Mouse (Mus musculus) ES-E14 (cell line): ENCODE results near the gene Iqgap2. TPM values are rescaled to one million over a fixed set of nuclear protein-coding genes. Genes with fewer than 3 reads are reported as not detected.

ENCODE experiments used
- DNase-seq: peaks from one replicate; pipeline ENCODE4 v3.0.0-alpha.2; 2013; ENCODE audit warnings: low read depth, low spot score
- H3K27ac ChIP-seq: 2 replicates; pipeline ENCODE4 v1.5.1; 2012; ENCODE audit warnings: low read depth, mild to moderate bottlenecking, low read length, moderate library complexity, mixed read lengths; ENCODE audit not compliant: poor library complexity, insufficient read depth, severe bottlenecking
- H3K36me3 ChIP-seq: 2 replicates; pipeline ENCODE4 v1.6.1; 2012; ENCODE audit warnings: mild to moderate bottlenecking, low read length, moderate library complexity, mixed read lengths; ENCODE audit not compliant: control insufficient read depth, poor library complexity, insufficient read depth, severe bottlenecking
- H3K4me1 ChIP-seq, 2 experiments: fragments of 150-350 bp in 1 of 2; sonication (generic) in 1 of 2; 2 replicates each; pipeline ENCODE4 v1.6.1; 2012; ENCODE audit warnings: low read length in 2 of 2, mild to moderate bottlenecking in 1 of 2, mixed read lengths in 1 of 2; ENCODE audit not compliant: control insufficient read depth in 2 of 2, insufficient read depth in 2 of 2, poor library complexity in 1 of 2
- H3K4me3 ChIP-seq, 2 experiments: fragments of 150-350 bp in 1 of 2; sonication (generic) in 1 of 2; 2 replicates each; pipeline ENCODE4 v1.5.1; 2012; ENCODE audit warnings: low read length in 2 of 2, low read depth in 1 of 2, mild to moderate bottlenecking in 1 of 2, mixed read lengths in 1 of 2; ENCODE audit not compliant: insufficient read depth in 1 of 2, poor library complexity in 1 of 2, severe bottlenecking in 1 of 2
- H3K9ac ChIP-seq: 2 replicates; pipeline ENCODE4 v1.6.1; 2012; ENCODE audit warnings: low read depth, mild to moderate bottlenecking, low read length, mixed read lengths; ENCODE audit not compliant: poor library complexity, insufficient read depth, severe bottlenecking
- H3K9me3 ChIP-seq: fragments of 150-350 bp; sonication (generic); 2 replicates; pipeline ENCODE4 v1.6.1; 2012; ENCODE audit warnings: low read depth, mild to moderate bottlenecking, low read length; ENCODE audit not compliant: control insufficient read depth, insufficient read depth
- CHD2 ChIP-seq: IDR thresholded peaks from 2 replicates; pipeline ENCODE4 v1.6.1; 2014; ENCODE audit warnings: mild to moderate bottlenecking, low read depth, low read length, inconsistent platforms
- HCFC1 ChIP-seq: IDR thresholded peaks from 2 replicates; pipeline ENCODE4 v1.6.1; 2012; ENCODE audit warnings: low read length, inconsistent platforms, borderline replicate concordance; ENCODE audit not compliant: insufficient read depth
- MAFK ChIP-seq: IDR thresholded peaks from 2 replicates; pipeline ENCODE4 v1.6.1; 2014; ENCODE audit warnings: mild to moderate bottlenecking, low read depth, low read length, inconsistent platforms; ENCODE audit not compliant: insufficient read depth
- ZC3H11A ChIP-seq: IDR thresholded peaks from 2 replicates; pipeline ENCODE4 v1.6.1; 2012; ENCODE audit warnings: low read depth, mild to moderate bottlenecking, inconsistent platforms, low read length, borderline replicate concordance
- ZNF384 ChIP-seq: IDR thresholded peaks from 2 replicates; pipeline ENCODE4 v1.6.1; 2012; ENCODE audit warnings: low read depth, low read length, inconsistent platforms
- in situ Hi-C, 2 experiments: fragments of 600-800 bp; cut with MboI; formaldehyde crosslinking; loops; one replicate each; pipeline ENCODE4 v1.15.1; 2025; ENCODE audit warnings: low sequenced_read_pairs in 2 of 2, inconsistent platforms in 1 of 2; ENCODE audit not compliant: unreplicated experiment in 2 of 2
- total RNA-seq: library from RNA; depleted of rRNA; stranded (reverse); fragments of 300-350 nt; gene quantifications from 2 replicates; pipeline ENCODE4 v1.2.3, GENCODE M21; 2012

Iqgap2 gene
- total RNA-seq, 1 experiment = 15.0 TPM

DNA sequence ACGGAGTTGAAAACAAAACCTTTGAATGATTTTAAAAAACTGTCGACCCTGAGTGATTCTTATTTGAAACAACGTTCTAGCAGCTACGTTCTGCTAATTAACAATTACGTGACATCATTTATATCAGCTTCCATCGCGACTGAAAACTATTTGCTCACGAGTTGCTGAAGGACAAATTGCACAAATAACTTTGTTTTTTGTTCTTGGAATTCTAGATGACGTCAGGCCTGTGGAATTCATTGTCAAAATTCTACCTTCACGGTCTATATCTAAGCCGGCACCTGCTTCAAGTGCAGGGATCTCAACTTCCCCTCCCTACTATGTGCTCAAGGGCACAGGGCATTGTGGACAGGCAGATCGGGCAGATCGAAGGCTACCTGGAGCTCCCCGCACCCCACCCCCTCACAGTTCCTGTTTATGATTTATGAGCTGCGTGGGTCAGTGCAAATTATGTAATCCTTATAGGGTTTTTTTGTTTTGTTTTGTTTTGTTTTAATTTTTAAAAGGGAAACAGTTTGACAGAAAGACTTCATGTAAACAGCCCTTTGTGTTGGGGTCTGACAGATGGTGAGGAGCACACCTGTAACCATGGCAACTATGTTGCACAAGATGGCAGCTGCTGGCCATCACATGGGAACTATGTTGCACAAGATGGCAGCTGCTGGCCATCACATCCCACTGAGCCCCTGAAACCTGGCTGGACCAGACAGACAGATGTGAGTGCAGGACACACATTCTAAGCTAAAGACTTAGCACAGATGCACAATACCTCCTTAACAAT is 252.2 kb downstream of the Iqgap2 start:
- Histone ChIP-seq H3K4me1 (no peaks in the 10 kb centered on the region), H3K4me3 (no peak overlapping the region), H3K9ac (no peak overlapping the region), H3K9me3 (no peaks in the 10 kb centered on the region), H3K36me3 (no peaks in the 10 kb centered on the region), H3K27ac (no peak overlapping the region)
- in situ Hi-C loops = no loop called here
- TF ChIP-seq CHD2 (no peak), ZC3H11A (no peak), MAFK (no peak), HCFC1 (no peak), ZNF384 (no peak)
- DNase-seq = no peak

DNA sequence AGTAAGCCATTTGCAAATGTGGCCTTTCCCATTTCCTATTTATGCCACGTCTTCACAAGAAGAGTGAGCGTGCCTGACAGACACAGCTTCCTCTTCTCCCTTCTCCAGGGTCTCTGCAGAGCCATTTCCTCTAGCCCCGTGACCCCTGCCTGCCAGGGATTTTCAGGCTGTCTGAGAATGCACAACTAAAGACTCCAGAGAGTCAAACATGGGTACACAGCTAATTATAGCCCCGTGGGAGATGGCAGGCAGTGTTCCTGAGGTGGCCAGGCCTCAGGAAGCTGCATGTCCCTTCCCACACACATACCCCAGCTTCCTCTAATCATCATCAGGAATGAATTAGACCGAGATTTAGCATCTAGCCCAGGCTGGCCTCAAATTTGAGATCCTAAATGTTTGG is 252.8 kb downstream of the Iqgap2 start:
- Histone ChIP-seq H3K36me3 (no peaks in the 10 kb centered on the region), H3K9ac (no peak overlapping the region), H3K27ac (no peak overlapping the region), H3K4me1 (no peaks in the 10 kb centered on the region), H3K4me3 (no peak overlapping the region), H3K9me3 (no peaks in the 10 kb centered on the region)
- in situ Hi-C loops = no loop called here
- no peak for DNase-seq
- TF ChIP-seq MAFK (no peak), ZC3H11A (no peak), HCFC1 (no peak), CHD2 (no peak), ZNF384 (no peak)

DNA sequence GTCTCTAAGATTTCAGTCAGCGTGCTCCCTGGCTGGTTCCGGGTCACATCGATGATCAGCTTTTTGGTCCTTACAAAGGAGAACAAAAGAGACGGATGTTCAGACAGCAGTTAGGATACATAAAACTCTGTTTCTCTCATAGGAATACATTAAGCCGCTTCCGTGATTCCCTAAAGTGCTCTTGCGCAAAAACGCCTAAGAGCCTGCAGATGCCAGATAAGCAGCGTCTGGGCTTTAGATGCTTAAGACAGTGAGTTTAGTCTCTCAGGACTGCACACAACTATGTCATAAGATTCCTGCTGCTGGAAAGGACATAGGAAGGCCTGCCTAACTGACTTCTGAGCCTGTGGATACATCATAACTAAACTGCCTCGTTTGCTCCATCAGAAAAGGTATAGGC is 254.0 kb downstream of the Iqgap2 start:
- no peak overlapping the region for H3K9ac ChIP-seq
- in situ Hi-C loops = no loop called here

DNA sequence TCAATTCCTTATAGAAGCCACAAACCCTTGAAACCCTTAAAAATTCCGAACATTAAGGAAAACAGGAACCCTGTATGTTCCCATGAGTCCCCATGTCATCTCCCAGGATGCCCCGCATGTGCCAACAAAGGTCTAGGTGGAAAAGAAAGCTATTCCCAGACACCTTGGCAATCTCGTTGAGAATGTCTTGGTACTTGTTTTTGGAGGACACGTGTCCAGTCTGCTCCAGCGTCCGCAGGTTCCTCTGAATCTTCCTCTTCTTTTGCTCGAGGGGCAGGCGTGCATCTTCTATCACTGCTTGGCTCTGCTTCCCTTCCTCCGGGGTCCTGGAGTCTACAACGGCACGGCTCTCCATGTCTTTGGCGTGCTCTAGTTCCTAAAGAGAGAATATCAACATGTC is 256.4 kb downstream of the Iqgap2 start:
- in situ Hi-C loops = no loop called here
- TF ChIP-seq MAFK = no peak
- no peak for TF ChIP-seq CHD2
- no peak for TF ChIP-seq ZNF384
- TF ChIP-seq HCFC1 = no peak
- TF ChIP-seq ZC3H11A = no peak
- no peak overlapping the region for H3K9ac ChIP-seq

More for the DNA sequence above, 254.0 kb downstream of the Iqgap2 start:
- Histone ChIP-seq H3K36me3 (no peaks in the 10 kb centered on the region), H3K9me3 (no peaks in the 10 kb centered on the region), H3K27ac (no peak overlapping the region), H3K4me1 (no peaks in the 10 kb centered on the region), H3K4me3 (no peak overlapping the region)
- no peak for TF ChIP-seq CHD2
- no peak for DNase-seq

DNA sequence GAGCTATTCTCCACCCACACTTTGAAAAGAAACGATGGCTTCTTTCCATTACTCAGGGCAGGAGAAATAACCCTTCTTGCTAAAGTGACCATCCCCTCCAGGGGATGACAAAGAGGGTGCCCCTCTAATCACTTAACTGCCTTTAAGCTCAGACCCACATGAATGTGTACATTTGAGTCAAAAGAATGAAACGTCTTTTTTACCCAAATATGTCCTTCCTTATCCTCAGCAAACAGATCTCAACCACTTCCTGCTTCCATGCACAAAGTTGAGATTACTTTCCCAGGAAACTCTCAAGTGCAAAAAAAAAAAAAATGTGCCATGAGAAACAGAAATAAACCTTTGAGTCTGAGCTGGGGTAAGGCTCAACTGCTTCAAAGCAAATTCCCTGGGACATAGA is 257.3 kb downstream of the Iqgap2 start:
- Histone ChIP-seq H3K9me3 (no peaks in the 10 kb centered on the region), H3K4me1 (0 out of 4 replicates have a peak, but pooled peaks cover 0 to under 1% of the 10 kb centered on the region in 2 experiments), H3K9ac (no peak overlapping the region), H3K36me3 (no peaks in the 10 kb centered on the region), H3K27ac (no peak overlapping the region), H3K4me3 (no peak overlapping the region)
- DNase-seq = no peak
- in situ Hi-C loops = no loop called here
- TF ChIP-seq CHD2 (no peak), HCFC1 (no peak), ZC3H11A (no peak), ZNF384 (no peak), MAFK (no peak)

More for the DNA sequence above, 256.4 kb downstream of the Iqgap2 start:
- H3K36me3 ChIP-seq = no peaks in the 10 kb centered on the region
- H3K9me3 ChIP-seq = no peaks in the 10 kb centered on the region
- no peaks in the 10 kb centered on the region for H3K4me1 ChIP-seq
- no peak overlapping the region for H3K27ac ChIP-seq
- H3K4me3 ChIP-seq = no peak overlapping the region
- DNase-seq = no peak
